Mouse (Mus musculus): ENCODE measurements around the gene Schip1. TPM values are rescaled to one million over a fixed set of nuclear protein-coding genes. Genes with fewer than 3 reads are reported as not detected.

The Schip1 gene
- polyA plus RNA-seq, 1 experiment = 10.6 TPM

GRCm38 (mm10) chr3:68587567-68588245, 523.1 kb downstream of the Schip1 start:
- WGBS = 67% methylated on average over 10 of the region's 10 CpGs
- Histone ChIP-seq H3K27ac (ENCODE audit: insufficient read depth, low read depth, low read length) (peak overlapping the region; percentile 47), H3K27me3 (replicated peaks; ENCODE audit: control insufficient read depth, insufficient read depth, low read length) (no peaks in the 10 kb centered on the region), H3K4me1 (ENCODE audit: control insufficient read depth, insufficient read depth, low read length) (peaks cover 22% of the 10 kb centered on the region), H3K4me3 (ENCODE audit: insufficient read depth, low read depth, low read length) (no peak overlapping the region), H3K36me3 (ENCODE audit: control insufficient read depth, insufficient read depth, low read length) (no peaks in the 10 kb centered on the region)
- TF ChIP-seq CTCF (conservative IDR thresholded peaks at IDR 0.05; ENCODE audit: insufficient read depth, insufficient read length, low read depth, low read length) (no peak), POLR2A (IDR thresholded peaks at IDR 0.05; ENCODE audit: low read depth, low read length) (no peak)
- no peak for DNase-seq

- no peaks in the 10 kb centered on the region for H3K27me3 ChIP-seq (replicated peaks; ENCODE audit: control insufficient read depth, insufficient read depth, low read length)
- TF ChIP-seq POLR2A (IDR thresholded peaks at IDR 0.05; ENCODE audit: low read depth, low read length) (no peak), CTCF (conservative IDR thresholded peaks at IDR 0.05; ENCODE audit: insufficient read depth, insufficient read length, low read depth, low read length) (no peak)
- H3K27ac ChIP-seq (ENCODE audit: insufficient read depth, low read depth, low read length) = no peak overlapping the region
- H3K4me3 ChIP-seq (ENCODE audit: insufficient read depth, low read depth, low read length) = no peak overlapping the region
- H3K4me1 ChIP-seq (ENCODE audit: control insufficient read depth, insufficient read depth, low read length) = peaks cover 22% of the 10 kb centered on the region
- no peak for DNase-seq
- WGBS = 81% methylated on average over 9 of the region's 9 CpGs
- H3K36me3 ChIP-seq (ENCODE audit: control insufficient read depth, insufficient read depth, low read length) = no peaks in the 10 kb centered on the region
Measured at GRCm38 (mm10) chr3:68589220-68589840, 524.7 kb downstream of the Schip1 start.

GRCm38 (mm10) chr3:68590436-68590835, 525.8 kb downstream of the Schip1 start:
- Histone ChIP-seq H3K36me3 (ENCODE audit: control insufficient read depth, insufficient read depth, low read length) (no peaks in the 10 kb centered on the region), H3K27me3 (replicated peaks; ENCODE audit: control insufficient read depth, insufficient read depth, low read length) (no peaks in the 10 kb centered on the region), H3K27ac (ENCODE audit: insufficient read depth, low read depth, low read length) (no peak overlapping the region), H3K4me3 (ENCODE audit: insufficient read depth, low read depth, low read length) (no peak overlapping the region), H3K4me1 (ENCODE audit: control insufficient read depth, insufficient read depth, low read length) (peaks cover 26% of the 10 kb centered on the region)
- no peak for DNase-seq
- WGBS = 82% methylated on average over 8 of the region's 8 CpGs
- no peak for TF ChIP-seq CTCF (conservative IDR thresholded peaks at IDR 0.05; ENCODE audit: insufficient read depth, insufficient read length, low read depth, low read length)
- TF ChIP-seq POLR2A (IDR thresholded peaks at IDR 0.05; ENCODE audit: low read depth, low read length) = no peak

- no peaks in the 10 kb centered on the region for H3K27me3 ChIP-seq (replicated peaks; ENCODE audit: control insufficient read depth, insufficient read depth, low read length)
- H3K27ac ChIP-seq (ENCODE audit: insufficient read depth, low read depth, low read length) = no peak overlapping the region
- 74% methylated on average over 10 of the region's 10 CpGs for WGBS
- DNase-seq = no peak
- H3K4me3 ChIP-seq (ENCODE audit: insufficient read depth, low read depth, low read length) = no peak overlapping the region
- H3K36me3 ChIP-seq (ENCODE audit: control insufficient read depth, insufficient read depth, low read length) = no peaks in the 10 kb centered on the region
- peaks cover 18% of the 10 kb centered on the region for H3K4me1 ChIP-seq (ENCODE audit: control insufficient read depth, insufficient read depth, low read length)
- TF ChIP-seq CTCF (conservative IDR thresholded peaks at IDR 0.05; ENCODE audit: insufficient read depth, insufficient read length, low read depth, low read length) (no peak), POLR2A (IDR thresholded peaks at IDR 0.05; ENCODE audit: low read depth, low read length) (no peak)
Measured at GRCm38 (mm10) chr3:68592575-68592974, 528.0 kb downstream of the Schip1 start.

- H3K27ac ChIP-seq (ENCODE audit: insufficient read depth, low read depth, low read length) = no peak overlapping the region
Measured at GRCm38 (mm10) chr3:68593073-68593867, 528.7 kb downstream of the Schip1 start.

GRCm38 (mm10) chr3:68595316-68595925, 530.8 kb downstream of the Schip1 start:
- Histone ChIP-seq H3K27me3 (replicated peaks; ENCODE audit: control insufficient read depth, insufficient read depth, low read length) (no peaks in the 10 kb centered on the region), H3K4me1 (ENCODE audit: control insufficient read depth, insufficient read depth, low read length) (peaks cover 20% of the 10 kb centered on the region), H3K36me3 (ENCODE audit: control insufficient read depth, insufficient read depth, low read length) (no peaks in the 10 kb centered on the region), H3K27ac (ENCODE audit: insufficient read depth, low read depth, low read length) (no peak overlapping the region), H3K4me3 (ENCODE audit: insufficient read depth, low read depth, low read length) (no peak overlapping the region)
- DNase-seq = no peak
- 32% methylated on average over 10 of the region's 10 CpGs for WGBS
- no peak for TF ChIP-seq POLR2A (IDR thresholded peaks at IDR 0.05; ENCODE audit: low read depth, low read length)
- no peak for TF ChIP-seq CTCF (conservative IDR thresholded peaks at IDR 0.05; ENCODE audit: insufficient read depth, insufficient read length, low read depth, low read length)

More at GRCm38 (mm10) chr3:68593073-68593867, 528.7 kb downstream of the Schip1 start:
- TF ChIP-seq CTCF (conservative IDR thresholded peaks at IDR 0.05; ENCODE audit: insufficient read depth, insufficient read length, low read depth, low read length) (no peak), POLR2A (IDR thresholded peaks at IDR 0.05; ENCODE audit: low read depth, low read length) (no peak)
- Histone ChIP-seq H3K27me3 (replicated peaks; ENCODE audit: control insufficient read depth, insufficient read depth, low read length) (no peaks in the 10 kb centered on the region), H3K36me3 (ENCODE audit: control insufficient read depth, insufficient read depth, low read length) (no peaks in the 10 kb centered on the region), H3K4me3 (ENCODE audit: insufficient read depth, low read depth, low read length) (no peak overlapping the region), H3K4me1 (ENCODE audit: control insufficient read depth, insufficient read depth, low read length) (peaks cover 18% of the 10 kb centered on the region)
- 66% methylated on average over 12 of the region's 12 CpGs for WGBS
- DNase-seq = no peak

Measured in kidney, adult 2 months (tissue).